Mouse (Mus musculus): ENCODE measurements around the gene Oxt.
"Not testable (repeated sequence)": the region's sequence is repeated elsewhere in the genome, so short reads cannot be mapped to it uniquely, and the experiment has no call there.

Oxt gene

DNA sequence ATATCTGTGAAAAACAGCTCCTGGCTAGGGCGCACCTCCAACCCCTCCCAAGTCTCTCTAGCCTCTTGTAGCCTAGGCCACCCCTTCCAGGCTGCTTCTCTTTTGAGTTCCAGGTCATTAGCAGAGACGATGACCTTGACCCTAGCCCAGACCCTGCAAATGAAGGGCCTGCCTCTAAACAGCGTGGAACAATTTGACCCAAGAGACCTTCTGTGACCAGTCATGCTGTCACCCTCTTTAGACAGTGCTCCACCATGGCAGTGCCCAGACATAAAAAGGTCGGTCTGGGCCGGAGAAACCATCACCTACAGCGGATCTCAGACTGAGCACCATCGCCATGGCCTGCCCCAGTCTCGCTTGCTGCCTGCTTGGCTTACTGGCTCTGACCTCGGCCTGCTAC is at the start of gene Oxt:
TSS of gene Oxt (plus strand) at position 301 of the 400 bp plus-strand sequence.
- DNase-seq (ENCODE audit: low spot score in 2 of 2) = no peak

DNA sequence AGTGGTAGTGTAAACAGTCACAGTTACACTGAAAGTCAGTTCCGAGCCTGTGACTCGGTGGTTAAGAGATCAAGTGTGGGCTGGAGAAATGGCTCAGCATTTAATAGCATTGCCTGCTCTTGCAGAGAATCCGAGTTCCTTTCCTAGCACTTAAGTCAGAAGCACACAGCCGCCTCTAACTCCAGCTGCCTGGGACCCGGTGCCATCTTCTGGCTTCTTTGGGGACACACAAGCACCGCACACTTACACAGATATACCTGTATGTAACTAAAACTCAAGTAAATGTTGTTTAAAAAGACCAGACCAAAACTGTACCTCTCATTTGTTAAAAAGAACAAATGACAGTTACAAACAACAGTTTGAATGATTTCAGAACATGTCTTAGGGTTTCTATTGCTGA is 47.5 kb upstream of the Oxt start:
- no peak for DNase-seq (ENCODE audit: low spot score in 2 of 2)

DNA sequence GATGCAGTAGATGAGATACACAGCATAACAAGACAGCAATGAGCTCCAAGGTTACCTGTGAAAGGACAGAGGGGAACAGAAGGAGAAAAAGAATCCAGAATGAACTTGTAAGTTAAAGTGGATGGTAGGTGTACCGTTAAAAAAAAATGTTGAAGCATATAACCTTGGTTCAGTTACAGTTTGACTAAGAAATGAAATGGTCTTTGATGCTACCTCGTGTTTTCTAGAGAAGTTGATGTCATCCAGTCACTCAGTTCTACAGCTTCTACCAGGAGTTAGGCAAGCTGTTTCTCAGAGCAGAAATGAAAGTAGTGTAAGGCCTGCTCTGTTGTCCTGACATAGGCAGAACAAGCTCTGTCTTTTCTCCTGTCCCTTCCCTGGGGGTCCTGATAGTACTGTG is 46.7 kb upstream of the Oxt start:
- no peak for DNase-seq (ENCODE audit: low spot score in 2 of 2)

- no peak for DNase-seq (ENCODE audit: low spot score in 2 of 2)
These were observed 46.0 kb upstream of the Oxt start for GRCm38 (mm10) chr2:130529925-130530324.

GRCm38 (mm10) chr2:130532201-130532600 is 43.8 kb upstream of the Oxt start:
- no peak for DNase-seq (ENCODE audit: low spot score in 2 of 2)

DNA sequence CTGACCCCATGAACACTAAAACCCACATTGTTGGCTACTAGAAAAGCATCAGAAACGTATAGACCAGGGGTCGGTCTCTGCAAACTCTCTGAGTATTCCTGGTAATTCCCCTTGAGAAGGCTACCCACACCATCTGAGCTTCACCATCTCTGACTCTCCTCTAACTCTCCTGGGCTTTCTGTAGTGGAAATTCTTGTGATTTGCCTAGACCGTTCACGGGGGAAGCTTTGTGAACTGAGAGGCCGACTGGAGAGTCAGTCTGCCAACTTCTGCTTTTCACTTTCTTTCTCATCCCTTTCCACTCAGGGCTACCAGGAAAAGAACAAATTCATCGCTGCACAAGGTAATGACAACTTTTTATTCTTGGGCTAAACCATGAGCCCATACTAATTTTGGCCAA is 41.0 kb upstream of the Oxt start:
- DNase-seq (ENCODE audit: low spot score in 2 of 2) = no peak

DNA sequence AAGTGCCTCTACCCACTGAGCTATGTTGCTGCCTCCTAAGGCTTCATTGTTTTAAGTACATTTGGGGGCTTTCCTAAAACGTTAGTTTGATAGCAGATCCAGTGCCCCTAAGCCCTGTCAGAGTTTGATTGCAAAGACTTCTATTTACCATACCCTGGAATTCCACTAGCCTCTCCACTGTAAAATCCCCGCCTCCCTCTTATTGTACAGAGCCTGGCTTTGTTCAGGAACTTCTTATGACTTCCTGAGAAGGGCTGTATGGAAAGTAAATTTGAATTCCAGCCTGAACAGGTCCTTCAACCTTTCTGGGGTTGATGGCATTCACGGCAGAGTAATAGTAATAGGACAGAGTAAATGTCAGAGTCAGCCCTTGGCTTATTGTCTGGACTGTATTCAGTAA is 39.1 kb upstream of the Oxt start:
- DNase-seq (ENCODE audit: low spot score in 2 of 2) = no peak

DNA sequence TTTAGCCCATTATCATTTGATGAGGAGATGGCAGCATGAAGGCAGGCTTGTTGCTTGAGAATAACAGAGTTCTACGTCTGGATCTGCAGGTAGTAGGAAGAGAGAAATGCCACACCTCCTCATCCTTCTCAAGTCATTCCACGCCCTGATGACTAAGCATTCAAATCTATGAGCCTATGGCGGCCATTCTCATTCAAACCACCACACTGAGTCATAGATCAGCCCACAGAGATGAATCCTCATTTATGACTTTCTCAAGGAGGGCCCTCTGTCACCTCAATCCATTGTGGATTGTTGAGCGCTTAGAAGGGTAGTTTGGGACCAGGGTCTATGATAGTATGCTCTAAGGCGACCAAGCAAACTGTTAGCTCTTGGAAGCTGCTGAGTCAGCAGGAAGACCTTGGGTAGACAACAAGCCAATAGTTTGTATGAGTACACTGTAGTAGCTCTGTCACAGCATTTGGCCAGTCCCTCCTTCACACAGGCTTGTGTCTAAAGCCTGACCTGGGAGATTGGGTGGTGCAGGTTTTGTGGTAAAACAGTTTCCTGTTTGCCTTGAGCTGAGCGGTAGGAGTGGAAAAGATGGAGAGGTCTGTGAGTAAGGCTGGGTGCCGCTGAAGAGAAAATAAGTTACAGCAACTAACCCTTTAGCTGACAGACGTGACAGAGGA is 37.0 kb upstream of the Oxt start:
- no peak for DNase-seq (ENCODE audit: low spot score in 2 of 2)

DNA sequence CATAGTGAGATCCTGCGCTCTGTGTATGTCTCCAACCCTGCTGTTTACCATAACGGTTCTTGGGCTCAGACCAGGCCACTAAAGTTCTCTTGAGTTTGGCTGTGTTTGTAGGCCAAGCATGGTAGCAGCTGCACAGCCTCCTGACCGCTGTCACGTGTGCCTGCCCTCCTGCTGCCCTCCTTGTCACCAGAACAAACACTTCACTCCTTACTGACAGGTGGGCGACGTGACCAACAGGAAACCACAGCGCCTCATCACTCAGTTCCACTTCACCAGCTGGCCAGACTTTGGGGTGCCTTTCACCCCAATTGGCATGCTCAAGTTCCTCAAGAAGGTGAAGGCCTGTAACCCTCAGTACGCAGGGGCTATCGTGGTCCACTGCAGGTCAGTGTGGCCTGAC is 35.7 kb upstream of the Oxt start:
- no peak for DNase-seq (ENCODE audit: low spot score in 2 of 2)

- DNase-seq (ENCODE audit: low spot score in 2 of 2) = no peak
These were observed 29.0 kb upstream of the Oxt start for GRCm38 (mm10) chr2:130546957-130547356.

GRCm38 (mm10) chr2:130554841-130555240 is 21.1 kb upstream of the Oxt start:
- DNase-seq (ENCODE audit: low spot score in 2 of 2) = no peak

DNA sequence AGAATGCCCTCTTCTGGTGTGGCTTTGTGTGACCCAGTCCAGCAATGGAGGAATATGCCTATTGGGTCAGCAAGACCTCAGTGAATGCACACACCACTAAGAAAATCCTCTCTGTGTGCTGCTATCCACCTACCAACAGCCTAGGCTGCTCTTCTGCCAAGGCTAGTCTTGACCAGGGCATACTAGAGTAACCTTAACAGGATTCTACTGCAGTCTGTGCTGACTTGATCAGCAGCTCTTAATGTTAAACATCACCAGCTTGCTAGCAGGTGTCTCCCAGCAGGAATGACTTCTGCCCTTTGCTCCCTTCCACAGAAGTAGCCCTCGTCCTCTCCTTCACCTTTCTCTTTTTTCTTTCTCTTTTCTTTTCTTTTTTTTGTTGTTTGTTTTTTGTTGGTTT is 19.7 kb upstream of the Oxt start:
- no peak for DNase-seq (ENCODE audit: low spot score in 2 of 2)

DNA sequence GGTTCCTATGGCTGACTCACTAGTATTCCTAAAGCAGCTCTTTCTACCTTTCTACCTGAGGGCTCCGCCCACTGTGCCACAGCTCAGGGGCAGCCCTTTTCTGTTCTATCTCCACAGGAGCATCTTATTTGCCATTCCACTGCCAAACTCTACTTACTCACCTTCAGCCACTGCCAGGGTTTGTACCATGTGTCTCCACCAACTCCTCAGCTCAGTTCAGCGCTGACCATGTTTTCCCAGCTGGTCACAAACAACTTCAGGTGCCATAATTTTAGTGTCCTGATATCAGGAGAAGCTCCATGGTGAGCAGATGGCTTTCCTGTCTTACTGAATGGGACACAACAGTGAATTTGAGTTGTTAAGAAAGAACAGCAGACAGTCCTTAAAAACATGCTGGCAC is 18.5 kb upstream of the Oxt start:
- DNase-seq (ENCODE audit: low spot score in 2 of 2) = no peak

DNA sequence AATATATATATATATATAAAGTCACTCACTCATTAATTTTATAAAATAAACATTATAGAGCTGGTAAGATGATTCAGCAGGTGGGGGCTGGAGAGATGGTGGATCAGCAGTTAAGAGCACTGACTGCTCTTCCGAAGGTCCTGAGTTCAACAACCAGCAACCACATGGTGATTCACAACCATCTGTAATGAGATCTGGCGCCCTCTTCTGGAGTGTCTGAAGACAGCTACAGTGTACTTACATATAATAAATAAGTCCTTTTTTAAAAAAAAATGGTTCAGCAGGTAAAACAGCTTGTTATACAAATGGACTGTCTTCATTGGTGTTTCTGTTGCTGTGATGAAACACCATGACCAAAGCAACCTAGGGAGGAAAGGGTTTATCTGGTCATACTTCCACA is 18.0 kb upstream of the Oxt start:
- DNase-seq (ENCODE audit: low spot score in 2 of 2) = no peak

- peak; percentile 87 to 90 for DNase-seq (ENCODE audit: low spot score in 2 of 2)
These were observed 12.5 kb upstream of the Oxt start, which contains the start of gene Mrps26 for GRCm38 (mm10) chr2:130563212-130564055. Gene Mrps26 (plus strand): TSS chr2:130563742.

GRCm38 (mm10) chr2:130564063-130564462 is 11.9 kb upstream of the Oxt start:
- no peak for DNase-seq (ENCODE audit: low spot score in 2 of 2)

DNA sequence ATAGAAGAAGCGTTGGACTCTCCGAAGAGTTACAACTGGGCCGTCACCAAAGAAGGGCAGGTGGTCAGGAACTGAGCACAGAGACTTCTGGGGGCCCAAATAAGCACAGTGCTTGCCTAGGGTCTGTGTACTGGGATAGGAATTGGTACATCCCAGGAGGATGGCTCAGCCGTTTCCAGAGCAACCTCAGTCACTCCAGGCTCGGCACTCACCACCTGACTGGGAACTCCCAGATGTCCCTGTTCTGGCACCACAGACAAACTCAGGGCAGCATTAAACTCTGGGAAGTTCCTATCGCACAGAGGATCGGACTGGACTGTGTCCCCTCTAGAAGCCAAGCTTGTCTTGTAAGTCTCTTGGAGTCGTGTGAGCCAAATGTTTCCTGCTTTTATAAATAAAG is 11.0 kb upstream of the Oxt start:
- DNase-seq (ENCODE audit: low spot score in 2 of 2) = no peak

- DNase-seq (ENCODE audit: low spot score in 2 of 2) = no peak
These were observed 7.1 kb upstream of the Oxt start for GRCm38 (mm10) chr2:130568921-130569320.

DNA sequence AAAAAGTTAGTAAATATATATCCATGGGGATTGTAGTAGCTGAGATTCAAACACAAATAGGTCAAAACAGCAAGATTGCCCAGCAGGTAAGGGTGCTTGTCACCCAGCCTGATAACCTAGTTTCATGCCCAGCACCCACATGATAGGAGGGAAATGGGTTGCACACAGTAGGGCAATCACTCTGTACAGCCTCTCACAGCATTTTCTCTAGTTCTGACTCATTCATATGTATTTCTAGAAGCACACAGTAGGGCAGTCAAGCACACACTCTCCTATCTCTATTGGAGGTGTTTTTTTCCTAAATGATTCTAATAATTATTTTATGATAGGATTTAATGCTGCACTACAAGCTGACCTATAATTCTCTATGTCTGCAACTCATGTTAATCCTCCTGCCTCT is 6.0 kb upstream of the Oxt start:
- no peak for DNase-seq (ENCODE audit: low spot score in 2 of 2)

DNA sequence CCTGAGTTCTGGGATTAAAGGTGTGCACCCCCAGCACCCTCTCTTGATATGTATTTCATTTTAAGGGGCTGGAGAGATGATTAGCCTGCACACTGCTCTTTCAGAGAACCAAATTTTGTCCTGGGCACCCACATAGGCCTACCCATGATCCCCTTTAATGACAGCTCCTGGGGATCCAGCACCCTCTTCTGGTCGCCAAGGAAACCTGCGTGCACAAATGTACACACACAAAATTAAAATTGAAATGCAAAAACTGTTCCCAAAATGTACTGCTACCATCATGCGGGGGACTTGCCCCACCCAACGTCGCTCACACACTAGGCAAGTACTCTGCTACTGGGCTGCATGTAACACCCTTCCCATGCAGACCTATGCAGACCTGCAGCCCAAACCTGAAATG is 1.0 kb upstream of the Oxt start:
- no peak for DNase-seq (ENCODE audit: low spot score in 2 of 2)

DNA sequence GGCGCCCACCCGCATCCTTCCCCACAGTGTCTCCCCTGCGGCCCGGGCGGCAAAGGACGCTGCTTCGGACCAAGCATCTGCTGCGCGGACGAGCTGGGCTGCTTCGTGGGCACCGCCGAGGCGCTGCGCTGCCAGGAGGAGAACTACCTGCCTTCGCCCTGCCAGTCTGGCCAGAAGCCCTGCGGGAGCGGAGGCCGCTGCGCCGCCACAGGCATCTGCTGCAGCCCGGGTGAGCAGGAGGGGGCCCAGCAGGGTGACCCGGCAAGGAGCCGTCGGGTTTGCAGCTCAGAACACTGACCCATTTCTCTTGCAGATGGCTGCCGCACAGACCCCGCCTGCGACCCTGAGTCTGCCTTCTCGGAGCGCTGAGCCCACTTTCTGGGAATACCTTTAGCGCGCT is 591 bp downstream of the Oxt start:
- DNase-seq (ENCODE audit: low spot score in 2 of 2) = not testable (repeated sequence)

DNA sequence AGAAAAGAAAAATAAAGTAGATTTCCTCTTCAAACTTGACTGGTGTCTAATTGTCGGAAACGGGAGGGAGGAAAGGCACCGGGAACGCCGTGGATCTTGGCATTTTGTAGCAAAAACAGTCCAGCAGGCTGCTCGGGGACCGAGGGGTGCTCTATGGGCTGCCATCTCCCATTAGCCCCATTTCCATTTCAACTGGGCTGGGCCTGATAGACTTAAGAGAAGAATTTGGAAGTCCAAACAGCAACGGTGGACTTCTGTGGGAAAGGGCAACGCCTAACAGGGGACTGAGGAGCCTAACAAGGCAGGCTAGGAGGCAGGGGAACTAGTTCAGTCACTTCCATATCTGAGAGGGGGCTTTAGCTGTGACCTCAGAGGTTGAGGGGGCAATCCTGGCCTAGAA is 1.0 kb downstream of the Oxt start:
- no peak for DNase-seq (ENCODE audit: low spot score in 2 of 2)

DNA sequence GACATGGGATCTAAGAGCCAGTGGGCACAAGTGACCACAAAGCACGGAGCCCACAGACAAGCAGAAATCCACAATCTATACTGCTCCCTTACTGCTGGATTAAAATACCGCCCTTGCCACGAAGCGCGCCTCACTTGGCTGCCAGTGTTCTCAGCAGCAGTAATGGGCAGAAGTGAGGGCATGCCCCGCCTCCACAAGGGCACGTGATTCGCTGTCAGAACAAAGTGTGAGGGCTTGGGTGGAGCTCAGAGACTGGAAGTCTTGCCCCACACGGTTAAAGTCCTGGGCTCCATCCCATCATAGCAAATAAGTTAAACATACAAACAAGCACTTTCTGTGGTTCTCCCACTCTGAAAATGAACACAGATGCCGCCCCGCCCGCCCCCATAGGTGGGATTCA is 1.7 kb downstream of the Oxt start:
- no peak for DNase-seq (ENCODE audit: low spot score in 2 of 2)

Data from left cerebral cortex, adult 9 months (tissue).